Mouse (Mus musculus) gastrocnemius, postnatal 25 days (tissue): ENCODE measurements around the gene Cck. TPM values are rescaled to one million over a fixed set of nuclear protein-coding genes. Genes with fewer than 3 reads are reported as not detected.
"Not testable (repeated sequence)": the region's sequence is repeated elsewhere in the genome, so short reads cannot be mapped to it uniquely, and the experiment has no call there.

Source experiments
- DNase-seq: peaks from one replicate; pipeline ENCODE4 v3.0.0; 2022
- total RNA-seq, 2 experiments: library from RNA; stranded (reverse); gene quantifications; 1 replicate in 1 of 2; 2 replicates in 1 of 2; pipeline ENCODE4 v1.2.3; 2021

The Cck gene
- total RNA-seq, 2 experiments from 2014 or later: 1.2 to 1.4 TPM

GRCm38 (mm10) chr9:121460527-121460926, 35.0 kb downstream of the Cck start:
- no peak for DNase-seq

GRCm38 (mm10) chr9:121459950-121460349, 35.5 kb downstream of the Cck start:
- no peak for DNase-seq

GRCm38 (mm10) chr9:121458466-121458865, 37.0 kb downstream of the Cck start:
- no peak for DNase-seq

GRCm38 (mm10) chr9:121456739-121457515, 38.6 kb downstream of the Cck start:
- DNase-seq: no peak

- DNase-seq: no peak
Measured at GRCm38 (mm10) chr9:121454891-121455290, 40.6 kb downstream of the Cck start.

- DNase-seq: not testable (repeated sequence)
Measured at GRCm38 (mm10) chr9:121452342-121452942, 43.1 kb downstream of the Cck start.

- no peak for DNase-seq
Measured at GRCm38 (mm10) chr9:121446431-121446831, 49.1 kb downstream of the Cck start.

GRCm38 (mm10) chr9:121445364-121445763, 50.1 kb downstream of the Cck start:
- DNase-seq: no peak

GRCm38 (mm10) chr9:121444367-121444707, 51.2 kb downstream of the Cck start:
- no peak for DNase-seq

GRCm38 (mm10) chr9:121443696-121444366, 51.7 kb downstream of the Cck start:
- no peak for DNase-seq

GRCm38 (mm10) chr9:121442145-121442544, 53.3 kb downstream of the Cck start:
- no peak for DNase-seq

Other genes with a start within 250 kb of the Cck start
- gene Ulk4, start 218.5 kb downstream of the Cck start, total RNA-seq: under 1 TPM; 0.18 to 0.29 TPM
- 100 to 1,000 TPM; 180 to 193 TPM for gene Trak1, start 198.2 kb downstream of the Cck start, total RNA-seq
- gene Lyzl4, start 146.4 kb upstream of the Cck start, total RNA-seq: not detected
- gene Vipr1, start 147.0 kb upstream of the Cck start, total RNA-seq: 1 to 10 TPM; 2.5 to 2.6 TPM
- gene Sec22c, start 209.8 kb upstream of the Cck start, total RNA-seq: 1 to 10 TPM; 3.8 to 4.3 TPM
- 100 to 1,000 TPM; 104 to 105 TPM for gene Ss18l2, start 214.6 kb upstream of the Cck start, total RNA-seq
- 10 to 100 TPM; 30.0 to 30.1 TPM for gene Nktr, start 223.5 kb upstream of the Cck start, total RNA-seq